Mouse (Mus musculus) erythroid progenitor cell, adult 5-6 weeks (primary cell): ENCODE measurements around the gene Mast4. TPM values are rescaled to one million over a fixed set of nuclear protein-coding genes. Genes with fewer than 3 reads are reported as not detected.

ENCODE experiments used
- ATAC-seq: replicated peaks from 2 replicates; pipeline ENCODE4 v1.8.0; 2016; ENCODE audit warnings: moderate number of reproducible peaks, mild to moderate bottlenecking, moderate TSS enrichment, inconsistent platforms; ENCODE audit not compliant: poor library complexity, low FRiP score, severe bottlenecking
- total RNA-seq, 2 experiments: library from RNA; stranded (forward) in 1 of 2; stranded (reverse) in 1 of 2; fragments of 150-400 nt in 1 of 2; fragments of 186-747, 209-891 nt in 1 of 2; gene quantifications; 2 replicates each; pipeline versions ENCODE4 v1.2.3 to v1.2.4; 2015 to 2017; ENCODE audit warnings: low replicate concordance in 2 of 2

Gene Mast4
- total RNA-seq, 2 experiments from 2014 or later, result 2.5 to 5.5 TPM

- no peak for ATAC-seq
These were observed 87.2 kb downstream of the Mast4 start for GRCm38 (mm10) chr13:103246973-103247718.

DNA sequence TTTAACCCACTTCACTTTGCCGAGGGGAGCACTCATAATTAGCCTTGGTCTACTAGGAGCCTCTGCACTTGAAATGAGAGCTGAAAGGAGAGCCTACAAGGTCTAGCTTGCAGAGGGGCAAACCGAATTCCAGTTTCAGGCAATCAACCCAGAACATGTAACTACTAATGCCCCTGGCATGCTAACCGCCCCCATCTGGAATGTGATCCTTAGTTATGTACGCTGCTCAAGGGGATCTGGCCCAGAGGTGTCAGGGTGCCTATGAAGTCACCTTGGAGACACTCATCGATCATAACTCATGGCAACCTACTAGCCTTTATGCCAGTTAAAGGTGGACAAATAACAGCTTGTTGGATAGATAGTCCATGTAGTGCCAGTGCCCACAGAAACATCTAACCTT is 88.9 kb downstream of the Mast4 start:
- ATAC-seq, result no peak

DNA sequence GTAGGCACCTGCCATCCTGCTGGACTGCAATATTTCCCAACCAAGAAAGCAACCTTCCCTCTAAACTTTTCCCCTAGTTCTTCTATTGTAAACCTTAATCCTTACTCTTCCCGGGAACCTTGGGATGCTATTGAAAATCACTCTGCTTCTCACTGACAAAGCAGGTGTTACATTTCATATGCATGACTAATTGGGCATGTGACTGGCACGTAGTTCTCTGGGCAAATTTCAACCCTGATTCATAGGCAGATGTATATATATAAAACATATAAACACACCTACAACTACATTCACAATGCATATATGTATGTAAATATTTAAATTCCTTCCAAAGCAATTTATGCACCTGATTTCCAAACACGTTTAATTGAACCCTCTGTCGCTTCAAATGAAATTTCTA is 90.2 kb downstream of the Mast4 start:
- no peak for ATAC-seq

GRCm38 (mm10) chr13:103241092-103241491 is 93.2 kb downstream of the Mast4 start:
- no peak for ATAC-seq

- no peak for ATAC-seq
These were observed 94.6 kb downstream of the Mast4 start for GRCm38 (mm10) chr13:103239654-103240053.

DNA sequence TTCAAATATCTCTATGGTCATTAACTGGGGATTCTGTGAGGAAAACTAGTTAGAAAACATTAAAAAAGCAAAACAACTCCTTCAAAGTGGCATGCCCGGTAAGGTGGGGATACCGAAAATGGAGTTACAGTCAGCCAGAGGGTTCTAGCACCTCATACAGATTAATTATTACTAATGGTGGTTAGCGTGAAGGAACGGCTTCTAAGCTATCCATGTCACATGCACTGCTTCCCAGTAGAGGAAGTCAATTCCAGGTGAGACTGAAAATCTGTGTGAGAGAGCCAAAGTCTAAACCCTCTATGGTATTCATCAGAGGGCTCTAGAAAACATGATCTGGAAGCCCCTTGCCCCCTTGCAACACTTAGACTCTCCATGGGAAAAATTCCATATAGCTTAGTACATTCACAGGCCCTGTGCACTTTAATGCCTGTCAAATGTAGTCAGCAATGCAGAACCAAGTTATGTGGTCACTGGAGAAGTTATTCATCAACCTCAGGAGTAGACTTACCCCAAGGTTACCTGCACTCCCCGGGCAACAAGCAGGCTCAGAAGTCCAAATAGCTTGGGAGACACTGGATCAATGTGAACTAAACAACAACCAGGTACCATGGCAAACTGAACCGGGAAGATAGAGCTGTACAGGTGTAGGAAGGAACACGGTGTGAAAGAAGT is 96.1 kb downstream of the Mast4 start:
- ATAC-seq, result no peak

- ATAC-seq, result no peak
These were observed 102.1 kb downstream of the Mast4 start for GRCm38 (mm10) chr13:103232171-103232570.

GRCm38 (mm10) chr13:103229069-103229468 is 105.2 kb downstream of the Mast4 start:
- no peak for ATAC-seq

- no peak for ATAC-seq
These were observed 108.1 kb downstream of the Mast4 start for GRCm38 (mm10) chr13:103225895-103226815.

DNA sequence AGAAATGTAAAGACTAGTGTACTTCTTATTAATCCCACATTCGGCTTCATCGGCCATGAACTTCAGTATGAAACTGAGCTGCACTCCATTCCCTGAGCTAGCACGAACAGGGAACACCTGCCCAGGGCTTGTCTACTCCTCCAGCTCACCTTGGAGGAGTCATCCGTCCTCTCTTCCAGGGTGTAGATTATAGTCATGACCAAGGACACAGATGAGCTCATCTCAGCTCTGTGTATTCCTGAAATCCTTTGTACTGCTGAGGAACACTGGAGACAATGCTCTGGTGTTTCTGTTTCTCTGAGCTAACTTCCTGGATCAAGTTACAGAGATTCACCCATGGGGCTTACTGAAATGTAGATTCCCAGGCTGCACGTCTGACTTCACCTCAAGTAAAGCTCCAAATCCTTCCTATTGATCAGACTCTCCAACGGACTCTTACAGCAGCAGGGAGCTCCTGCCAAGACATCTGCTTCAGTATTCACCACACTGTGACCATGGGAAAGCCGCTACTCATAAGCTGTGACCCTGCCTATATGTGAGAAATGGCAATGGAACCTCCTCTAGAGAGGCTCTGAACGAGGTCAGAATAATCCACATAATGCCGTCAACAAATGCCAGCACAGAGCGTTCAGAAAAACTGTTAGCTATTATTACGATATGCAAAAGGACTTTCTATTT is 108.9 kb downstream of the Mast4 start:
- no peak for ATAC-seq

GRCm38 (mm10) chr13:103220479-103221064 is 113.7 kb downstream of the Mast4 start:
- ATAC-seq, result no peak

DNA sequence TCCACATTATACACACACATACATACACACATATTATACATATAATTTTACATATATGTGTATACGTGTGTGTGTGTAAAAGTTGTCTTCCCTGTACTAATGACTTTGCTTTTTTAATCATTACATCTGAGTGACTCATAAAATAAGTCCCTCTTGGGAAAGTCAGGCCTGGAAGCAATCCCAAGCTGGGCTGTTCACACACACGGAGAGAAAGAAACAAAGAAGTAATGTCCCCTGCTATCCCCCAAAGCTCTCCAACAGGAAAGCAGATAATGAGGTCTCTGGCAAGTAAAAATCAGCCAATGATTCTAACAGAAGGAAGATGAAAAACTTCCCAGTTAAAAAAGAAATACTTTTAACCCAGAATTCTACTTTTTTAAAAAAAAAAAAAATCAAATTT is 114.3 kb downstream of the Mast4 start:
- no peak for ATAC-seq

- no peak for ATAC-seq
These were observed 116.8 kb downstream of the Mast4 start for GRCm38 (mm10) chr13:103217486-103217885.

DNA sequence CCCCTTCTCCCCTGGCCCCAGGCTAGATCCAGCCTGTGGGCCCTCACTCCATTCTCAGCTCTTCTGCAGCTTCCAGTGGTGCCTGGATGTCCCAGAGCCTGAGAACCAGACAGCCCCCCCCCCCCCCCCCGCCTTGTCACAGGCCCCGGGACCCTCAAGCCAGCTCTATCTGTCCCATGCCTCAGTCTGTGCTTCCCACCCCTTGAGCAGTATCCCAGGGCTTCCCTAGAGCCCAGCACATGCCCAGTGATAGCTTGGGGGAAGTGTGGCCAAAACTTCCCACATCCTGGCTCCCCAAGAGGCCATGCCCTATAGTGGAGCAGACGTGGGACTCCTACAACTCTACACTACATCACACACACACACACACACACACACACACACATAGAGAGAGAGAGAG is 119.8 kb downstream of the Mast4 start:
- ATAC-seq, result no peak

- ATAC-seq, result no peak
These were observed 122.3 kb downstream of the Mast4 start for GRCm38 (mm10) chr13:103211953-103212352.

DNA sequence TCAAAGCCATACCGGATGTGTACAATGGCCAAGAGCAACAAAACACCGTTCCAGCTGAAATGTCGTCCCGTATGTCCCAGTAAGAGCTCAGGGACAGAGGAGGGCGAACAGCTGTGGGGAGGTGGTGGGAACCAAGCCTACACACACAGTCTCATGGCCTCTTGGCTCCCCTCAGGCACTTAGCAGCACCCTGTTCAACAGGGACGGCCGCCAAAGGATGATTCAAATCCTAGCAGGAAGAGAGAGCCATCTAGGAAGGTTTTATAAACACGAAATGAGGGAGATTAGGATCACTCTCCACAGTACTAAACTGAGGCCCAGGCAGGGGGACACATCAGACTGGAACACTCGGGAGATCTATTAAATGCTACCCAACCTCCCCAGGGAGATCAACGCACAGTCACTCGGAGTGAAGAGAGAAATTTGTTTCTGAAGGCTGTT is 122.8 kb downstream of the Mast4 start:
- no peak for ATAC-seq

GRCm38 (mm10) chr13:103210746-103211145 is 123.6 kb downstream of the Mast4 start:
- no peak for ATAC-seq

DNA sequence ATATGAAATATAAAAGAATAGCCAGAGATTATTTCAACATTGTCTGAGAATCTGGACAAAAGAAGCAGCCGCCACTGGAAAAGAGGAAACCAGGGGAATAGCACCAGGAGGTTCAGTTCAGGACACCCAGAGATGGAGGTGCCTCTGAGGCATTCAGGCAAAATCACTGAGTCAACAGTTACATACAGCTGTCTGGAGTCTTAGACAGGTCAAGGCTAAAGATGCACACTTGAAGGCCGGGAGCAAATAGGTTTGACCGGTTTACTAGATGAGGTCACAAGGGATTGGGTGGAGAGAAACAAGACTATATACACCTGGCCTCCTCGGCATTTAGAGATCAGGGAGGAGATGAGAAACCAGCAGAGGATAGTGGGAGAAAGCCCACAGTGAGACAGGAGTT is 127.1 kb downstream of the Mast4 start:
- no peak for ATAC-seq

DNA sequence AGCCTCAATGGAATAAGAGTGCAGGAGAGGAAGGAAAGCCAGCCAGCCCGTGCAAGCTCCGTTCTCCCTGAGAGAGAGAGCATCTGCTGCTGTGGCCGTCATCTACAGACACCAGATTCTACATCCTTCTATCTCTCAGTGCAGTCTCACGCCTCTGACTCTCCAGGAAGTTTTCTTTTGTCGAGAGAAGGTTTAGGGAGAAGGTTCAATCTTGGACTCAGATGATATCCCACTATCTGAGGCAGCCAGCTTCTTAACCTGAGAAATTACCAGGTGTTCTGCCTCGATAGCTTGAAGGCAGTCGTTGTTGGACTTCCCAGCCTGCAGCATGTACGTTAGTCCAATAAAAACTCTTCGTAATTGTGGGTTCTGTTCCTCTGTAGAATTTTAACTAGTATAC is 127.7 kb downstream of the Mast4 start:
- ATAC-seq, result no peak

GRCm38 (mm10) chr13:103205191-103205590 is 129.1 kb downstream of the Mast4 start:
- ATAC-seq, result no peak
